Mouse (Mus musculus) brain, embryonic 14.5 days (tissue): ENCODE results near the gene Slc22a1.

Experiments used
- CTCF ChIP-seq: fragments of 200-500 bp; IDR thresholded peaks from 2 replicates; pipeline ENCODE4 v1.5.1; 2012; ENCODE audit warnings: inconsistent platforms, mild to moderate bottlenecking, moderate library complexity, borderline replicate concordance; ENCODE audit not compliant: insufficient read depth, insufficient read length; ENCODE audit errors: extremely low read depth
- POLR2A ChIP-seq: fragments of 200-500 bp; IDR thresholded peaks from 2 replicates; pipeline ENCODE4 v1.6.1; 2012; ENCODE audit warnings: mild to moderate bottlenecking, inconsistent platforms, borderline replicate concordance; ENCODE audit not compliant: poor library complexity, insufficient read depth, insufficient read length, severe bottlenecking; ENCODE audit errors: extremely low read depth

GRCm38 (mm10) chr17:12710976-12711375 is 35.3 kb upstream of the Slc22a1 start:
- no peak for TF ChIP-seq CTCF
- TF ChIP-seq POLR2A, result no peak
